Mouse (Mus musculus) E14TG2a.4 (cell line): Measurements from ENCODE around the gene Fads1.

Source experiments
- CTCF ChIP-seq: conservative IDR thresholded peaks from 2 replicates; pipeline ENCODE4 v1.5.1; 2014; ENCODE audit warnings: low read length
- NANOG ChIP-seq: IDR thresholded peaks from 2 replicates; pipeline ENCODE4 v1.6.1; 2014; ENCODE audit warnings: borderline replicate concordance, low read length, mixed read lengths
- POU5F1 ChIP-seq: IDR thresholded peaks from 2 replicates; pipeline ENCODE4 v1.6.1; 2014; ENCODE audit warnings: low read length, borderline replicate concordance

GRCm38 (mm10) chr19:10186569-10186968 lies 3.9 kb downstream of the Fads1 start:
- no peak for TF ChIP-seq CTCF
- TF ChIP-seq POU5F1 = no peak
- TF ChIP-seq NANOG = no peak
